Mouse (Mus musculus): Measurements from ENCODE around the gene Rab3il1.
"Not testable (repeated sequence)": the region's sequence is repeated elsewhere in the genome, so short reads cannot be mapped to it uniquely, and the experiment has no call there.

The Rab3il1 gene

GRCm38 (mm10) chr19:10001206-10001969, at the start of gene Rab3il1, which contains the start of gene Best1:
TSS of gene Rab3il1 (plus strand) at chr19:10001669.
TSS of gene Best1 (minus strand) at chr19:10001633.
- no peak for DNase-seq (ENCODE audit: low spot score in 2 of 2)

GRCm38 (mm10) chr19:9952390-9952789, 49.1 kb upstream of the Rab3il1 start:
- no peak for DNase-seq (ENCODE audit: low spot score in 2 of 2)

- DNase-seq (ENCODE audit: low spot score in 2 of 2) = no peak
Observed at GRCm38 (mm10) chr19:9952912-9953311, 48.6 kb upstream of the Rab3il1 start.

- peak in 1 of 2 experiments; percentile 35 for DNase-seq (ENCODE audit: low spot score in 2 of 2)
Observed at GRCm38 (mm10) chr19:9954055-9954810, 47.2 kb upstream of the Rab3il1 start.

- DNase-seq (ENCODE audit: low spot score in 2 of 2) = no peak
Observed at GRCm38 (mm10) chr19:9954811-9955202, 46.7 kb upstream of the Rab3il1 start.

- no peak for DNase-seq (ENCODE audit: low spot score in 2 of 2)
Observed at GRCm38 (mm10) chr19:9955438-9955837, 46.0 kb upstream of the Rab3il1 start.

- no peak for DNase-seq (ENCODE audit: low spot score in 2 of 2)
Observed at GRCm38 (mm10) chr19:9956624-9957388, 44.7 kb upstream of the Rab3il1 start.

- DNase-seq (ENCODE audit: low spot score in 2 of 2) = no peak
Observed at GRCm38 (mm10) chr19:9957965-9958364, 43.5 kb upstream of the Rab3il1 start.

GRCm38 (mm10) chr19:9960769-9961168, 40.7 kb upstream of the Rab3il1 start:
- no peak for DNase-seq (ENCODE audit: low spot score in 2 of 2)

- no peak for DNase-seq (ENCODE audit: low spot score in 2 of 2)
Observed at GRCm38 (mm10) chr19:9964205-9964916, 37.1 kb upstream of the Rab3il1 start.

GRCm38 (mm10) chr19:9966096-9966867, 35.2 kb upstream of the Rab3il1 start:
- DNase-seq (ENCODE audit: low spot score in 2 of 2) = no peak

GRCm38 (mm10) chr19:9968081-9968787, 33.2 kb upstream of the Rab3il1 start:
- no peak for DNase-seq (ENCODE audit: low spot score in 2 of 2)

GRCm38 (mm10) chr19:9974853-9975252, 26.6 kb upstream of the Rab3il1 start:
- DNase-seq (ENCODE audit: low spot score in 2 of 2) = not testable (repeated sequence)

GRCm38 (mm10) chr19:9977085-9977484, 24.4 kb upstream of the Rab3il1 start:
- no peak for DNase-seq (ENCODE audit: low spot score in 2 of 2)

- DNase-seq (ENCODE audit: low spot score in 2 of 2) = peak in 1 of 2 experiments; percentile 61
Observed at GRCm38 (mm10) chr19:9978431-9978951, 23.0 kb upstream of the Rab3il1 start.

GRCm38 (mm10) chr19:9979156-9979555, 22.3 kb upstream of the Rab3il1 start:
- no peak for DNase-seq (ENCODE audit: low spot score in 2 of 2)

GRCm38 (mm10) chr19:9980258-9980657, 21.2 kb upstream of the Rab3il1 start, which contains the start of gene Fth1:
TSS of gene Fth1 (plus strand) at chr19:9980598.
- no peak for DNase-seq (ENCODE audit: low spot score in 2 of 2)

GRCm38 (mm10) chr19:9981621-9982020, 19.8 kb upstream of the Rab3il1 start:
- DNase-seq (ENCODE audit: low spot score in 2 of 2) = no peak

- DNase-seq (ENCODE audit: low spot score in 2 of 2) = peak; percentile 94 to 95
Observed at GRCm38 (mm10) chr19:9982151-9982851, 19.2 kb upstream of the Rab3il1 start.
